Mouse (Mus musculus) heart, postnatal 0 days (tissue): ENCODE measurements at regions not wholly inside any gene's neighbourhood (a gene's known extent, or its start where the extent isn't known, plus 50 kb on each side); places are given as distances from the start of the nearest gene placed in this dataset.

Experiments
- CTCF ChIP-seq: IDR thresholded peaks from 2 replicates; pipeline ENCODE4 v1.5.1; 2016; ENCODE audit warnings: antibody characterized with exemption, control low read depth, low read depth
- EP300 ChIP-seq: IDR thresholded peaks from 2 replicates; pipeline ENCODE4 v1.6.1; 2016; ENCODE audit warnings: antibody characterized with exemption, low read depth

GRCm38 (mm10) chr3:140233809-140234208 is 978.3 kb downstream of the Pdha2 start:
- TF ChIP-seq EP300 = no peak
- TF ChIP-seq CTCF = no peak
